ENCODE assay signal across 8 mouse cellular contexts in the genomic region with DNA sequence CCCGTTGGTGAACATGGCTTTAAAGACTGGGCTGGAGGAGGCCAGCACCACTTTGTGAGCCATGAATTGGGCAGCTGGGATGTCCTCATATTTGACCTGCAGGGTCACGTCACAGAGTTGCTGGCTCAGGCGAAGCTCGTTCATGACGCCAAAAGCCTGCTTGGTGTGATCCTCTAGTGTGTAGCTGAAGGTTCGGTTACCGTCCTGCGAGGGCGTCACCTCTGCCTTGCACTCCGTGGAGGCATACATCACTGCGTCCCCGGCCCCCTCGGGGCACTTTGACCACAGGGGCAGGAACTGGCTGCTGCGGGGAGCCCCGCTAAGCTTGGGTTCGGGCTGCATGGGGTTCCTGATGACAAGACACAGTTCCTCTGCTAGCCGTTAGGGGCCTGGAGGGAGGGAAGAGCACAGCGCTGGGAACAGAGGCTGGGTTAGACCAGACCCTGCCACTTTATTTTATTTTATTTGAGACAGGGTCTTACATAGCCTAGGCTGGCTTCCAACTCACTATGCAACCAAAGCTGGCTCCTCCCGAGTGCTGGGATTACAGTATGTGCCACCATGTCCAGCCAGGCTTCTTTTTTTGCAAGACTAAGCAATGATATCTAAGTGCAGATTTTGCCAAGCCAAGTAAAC. TPM values are rescaled to one million over a fixed set of nuclear protein-coding genes. Genes with fewer than 3 reads are reported as not detected.
A peak's percentile ranks its signal among the peaks of the same experiment; 100 is the strongest.
DNase-seq lines count a peak whose midpoint lies in the region; ATAC-seq lines count a peak whose summit lies in the region.

No protein-coding gene starts in this region.

- H3K27ac ChIP-seq in embryonic facial prominence, embryonic 10.5 days (replicated peaks) = peak overlapping the region; percentile 98
- H3K27ac ChIP-seq in liver, embryonic 13.5 days = peak overlapping the region; percentile 97
- H3K27ac ChIP-seq in neural tube, embryonic 14.5 days (ENCODE audit: low read depth, low read length) = peak overlapping the region; percentile 91

- H3K4me3 ChIP-seq in embryonic facial prominence, embryonic 10.5 days = peak overlapping the region; percentile 98
- H3K4me3 ChIP-seq in liver, embryonic 13.5 days (replicated peaks) = peak overlapping the region; percentile 98
- H3K4me3 ChIP-seq in neural tube, embryonic 14.5 days (ENCODE audit: low read depth, low read length) = peak overlapping the region; percentile 90

- H3K9ac ChIP-seq in liver, embryonic 13.5 days = peak overlapping the region; percentile 100
- H3K9ac ChIP-seq in neural tube, embryonic 14.5 days (replicated peaks; ENCODE audit: low read depth, low read length) = peak overlapping the region; percentile 94

- H3K9me3 ChIP-seq in embryonic facial prominence, embryonic 10.5 days = no peaks in the 10 kb centered on the region
- no peaks in the 10 kb centered on the region for H3K9me3 ChIP-seq in liver, embryonic 13.5 days (replicated peaks)
- H3K9me3 ChIP-seq in neural tube, embryonic 14.5 days (ENCODE audit: control insufficient read depth, low read length) = no peaks in the 10 kb centered on the region

- WGBS in embryonic facial prominence, embryonic 10.5 days = 17% methylated on average over 19 of the region's 19 CpGs
- 17% methylated on average over 19 of the region's 19 CpGs for WGBS in liver, embryonic 13.5 days (ENCODE audit: insufficient replicate concordance)
- WGBS in neural tube, embryonic 14.5 days = 20% methylated on average over 19 of the region's 19 CpGs

- peaks cover 46% of the 10 kb centered on the region for H3K36me3 ChIP-seq in embryonic facial prominence, embryonic 10.5 days (replicated peaks)
- peaks cover 48% of the 10 kb centered on the region for H3K36me3 ChIP-seq in liver, embryonic 13.5 days
- peaks cover 13% of the 10 kb centered on the region for H3K36me3 ChIP-seq in neural tube, embryonic 14.5 days (ENCODE audit: control insufficient read depth, insufficient read depth, low read length)

- ATAC-seq in hematopoietic stem cell, adult 5-6 weeks (replicated peaks in 1 of 2; ENCODE audit: insufficient read depth in 1 of 2, low FRiP score in 2 of 2, low TSS enrichment in 1 of 2, low read depth in 1 of 2, poor library complexity in 2 of 2, severe bottlenecking in 2 of 2) = peak; percentile 50 to 57
- ATAC-seq in liver, embryonic 13.5 days (ENCODE audit: low read depth) = peak; percentile 10; the same call in 1 of the 2 replicates
- ATAC-seq in neural tube, embryonic 14.5 days (ENCODE audit: low read depth) = peak; percentile 26; the same call in 1 of the 2 replicates

- DNase-seq in kidney, adult 18-20 months = peak; percentile 30
- no peak for DNase-seq in kidney, adult 11 months
- DNase-seq in R1 (ENCODE audit: low read depth, low spot score) = peak; percentile 87
- peak; percentile 66 for DNase-seq in embryonic facial prominence, embryonic 10.5 days (ENCODE audit: low spot score)
- peak; percentile 35 for DNase-seq in liver, embryonic 13.5 days
- no peak for DNase-seq in urinary bladder, adult 18-20 months (ENCODE audit: low spot score in 2 of 2)

- peak overlapping the region; percentile 94 for H3K4me2 ChIP-seq in liver, embryonic 13.5 days
- H3K4me2 ChIP-seq in neural tube, embryonic 14.5 days (ENCODE audit: low read depth, low read length) = peak overlapping the region; percentile 85

- H3K27me3 ChIP-seq in embryonic facial prominence, embryonic 10.5 days (replicated peaks; ENCODE audit: low read depth, poor library complexity, severe bottlenecking) = peaks cover 39% of the 10 kb centered on the region
- peaks cover 10% of the 10 kb centered on the region for H3K27me3 ChIP-seq in liver, embryonic 13.5 days
- H3K27me3 ChIP-seq in neural tube, embryonic 14.5 days (ENCODE audit: control insufficient read depth, insufficient read depth, low read length) = no peaks in the 10 kb centered on the region

- peaks cover 27% of the 10 kb centered on the region for H3K4me1 ChIP-seq in embryonic facial prominence, embryonic 10.5 days
- peaks cover 54% of the 10 kb centered on the region for H3K4me1 ChIP-seq in liver, embryonic 13.5 days (replicated peaks)
- peaks cover 13% of the 10 kb centered on the region for H3K4me1 ChIP-seq in neural tube, embryonic 14.5 days (ENCODE audit: control insufficient read depth, insufficient read depth, low read length)

RNA-seq across cellular contexts. Expression of gene Keap1, which starts 1.7 kb away (rescaled TPM):
- polyA plus RNA-seq in embryonic facial prominence, embryonic 10.5 days (2016; fragmentation: Nextera tagmentation; extraction: Ambion mirVana) = 47.8 and 49.6 TPM in 2 replicates
- total RNA-seq in hematopoietic stem cell, adult 5-6 weeks (2017) = 37.4 and 39.0 TPM in 2 replicates
- polyA plus RNA-seq in liver, embryonic 13.5 days (2015; fragmentation: Nextera tagmentation; extraction: Ambion mirVana) = 31.9 TPM in 2 replicates
- 34.2 and 43.6 TPM in 2 replicates for polyA plus RNA-seq in neural tube, embryonic 14.5 days (2014; fragmentation: Nextera tagmentation; extraction: Ambion mirVana)

RNA-seq across cellular contexts. Expression of gene S1pr5, which starts 10.8 kb away (rescaled TPM):
- 0.22 TPM in 1 of 2 replicates, not detected in the other for polyA plus RNA-seq in embryonic facial prominence, embryonic 10.5 days (2016; fragmentation: Nextera tagmentation; extraction: Ambion mirVana)
- total RNA-seq in hematopoietic stem cell, adult 5-6 weeks (2017) = 0.25 and 0.50 TPM in 2 replicates
- 0.03 and 0.10 TPM in 2 replicates for polyA plus RNA-seq in liver, embryonic 13.5 days (2015; fragmentation: Nextera tagmentation; extraction: Ambion mirVana)
- polyA plus RNA-seq in neural tube, embryonic 14.5 days (2014; fragmentation: Nextera tagmentation; extraction: Ambion mirVana) = 4.2 and 5.0 TPM in 2 replicates

RNA-seq across cellular contexts. Expression of gene Atg4d, which starts 27.6 kb away (rescaled TPM):
- polyA plus RNA-seq in embryonic facial prominence, embryonic 10.5 days (2016; fragmentation: Nextera tagmentation; extraction: Ambion mirVana) = 37.8 and 41.3 TPM in 2 replicates
- total RNA-seq in hematopoietic stem cell, adult 5-6 weeks (2017) = 5.6 and 14.1 TPM in 2 replicates
- polyA plus RNA-seq in liver, embryonic 13.5 days (2015; fragmentation: Nextera tagmentation; extraction: Ambion mirVana) = 85.5 and 86.2 TPM in 2 replicates
- polyA plus RNA-seq in neural tube, embryonic 14.5 days (2014; fragmentation: Nextera tagmentation; extraction: Ambion mirVana) = 50.4 and 50.5 TPM in 2 replicates

RNA-seq across cellular contexts. Expression of gene Kri1, which starts 50.3 kb away (rescaled TPM):
- 16.2 and 18.0 TPM in 2 replicates for polyA plus RNA-seq in embryonic facial prominence, embryonic 10.5 days (2016; fragmentation: Nextera tagmentation; extraction: Ambion mirVana)
- 64.0 and 98.0 TPM in 2 replicates for total RNA-seq in hematopoietic stem cell, adult 5-6 weeks (2017)
- polyA plus RNA-seq in liver, embryonic 13.5 days (2015; fragmentation: Nextera tagmentation; extraction: Ambion mirVana) = 9.9 and 10.3 TPM in 2 replicates
- polyA plus RNA-seq in neural tube, embryonic 14.5 days (2014; fragmentation: Nextera tagmentation; extraction: Ambion mirVana) = 14.2 and 16.4 TPM in 2 replicates

RNA-seq across cellular contexts. Expression of gene Cdkn2d, which starts 53.7 kb away (rescaled TPM):
- polyA plus RNA-seq in embryonic facial prominence, embryonic 10.5 days (2016; fragmentation: Nextera tagmentation; extraction: Ambion mirVana) = 40.9 and 45.1 TPM in 2 replicates
- 14.8 and 30.4 TPM in 2 replicates for total RNA-seq in hematopoietic stem cell, adult 5-6 weeks (2017)
- 104 and 105 TPM in 2 replicates for polyA plus RNA-seq in liver, embryonic 13.5 days (2015; fragmentation: Nextera tagmentation; extraction: Ambion mirVana)
- polyA plus RNA-seq in neural tube, embryonic 14.5 days (2014; fragmentation: Nextera tagmentation; extraction: Ambion mirVana) = 113 and 125 TPM in 2 replicates

Comparison
In these comparisons a context has a peak if more than half of its experiments do, and no peak if none do; other contexts are left out.
1. DNase-seq: peak in kidney, adult 18-20 months (single experiment), R1 (single experiment), embryonic facial prominence, embryonic 10.5 days (single experiment) and liver, embryonic 13.5 days (single experiment); none in kidney, adult 11 months (single experiment) and urinary bladder, adult 18-20 months (0 of 2).
2. Peak in every context shown above with its lines, with median percentiles within 50 percentile points of each other: H3K27ac ChIP-seq, H3K4me3 ChIP-seq and ATAC-seq.